Mouse (Mus musculus): ENCODE measurements around the gene Lancl3. TPM values are rescaled to one million over a fixed set of nuclear protein-coding genes. Genes with fewer than 3 reads are reported as not detected.

The Lancl3 gene
- polyA plus RNA-seq, 1 experiment from 2014 or later: 0.01 TPM

DNA sequence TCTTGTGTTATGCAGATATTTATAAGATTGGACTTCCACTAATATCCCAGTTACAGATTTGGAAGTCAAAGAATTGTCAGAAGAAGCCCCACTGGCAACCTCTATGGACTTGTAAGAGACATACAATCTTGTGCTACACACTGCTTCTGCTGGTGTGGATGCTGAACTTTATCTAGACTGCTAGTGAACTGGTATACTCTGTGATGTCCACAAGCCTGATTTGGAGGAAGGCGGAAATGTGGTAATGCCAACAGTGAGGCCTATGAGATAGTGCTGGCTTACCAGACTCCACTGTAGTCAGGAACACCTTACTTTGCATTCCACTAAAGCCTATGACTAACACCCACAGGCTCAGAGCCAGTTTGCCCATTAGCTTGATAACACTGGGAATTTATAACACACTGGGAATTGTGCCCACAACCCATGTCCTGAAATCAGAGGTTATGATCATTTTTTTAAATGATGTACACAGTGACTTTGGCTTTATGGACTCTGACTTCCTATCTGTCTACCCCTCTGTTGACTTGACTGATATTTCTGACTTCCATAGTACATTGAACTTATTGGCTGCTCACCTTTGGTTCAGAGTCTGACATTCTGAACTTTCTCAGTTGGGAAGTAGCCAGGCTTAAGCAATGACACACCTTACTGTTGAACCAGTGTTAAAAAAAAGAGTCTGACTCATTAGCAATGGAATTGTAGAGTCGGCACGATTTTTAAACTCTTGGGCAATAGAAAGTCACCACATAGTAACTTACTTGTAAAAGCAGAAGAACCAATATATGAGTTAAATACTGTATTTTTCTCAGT, 22.9 kb downstream of the Lancl3 start:
- CTCF ChIA-PET: interaction anchor here (0.7 to 1.4 kb wide), 3 partner anchors 9 to 17 kb away, joined by 3 to 4 read pairs (median 3); no protein-coding TSS in a partner anchor
- POLR2A ChIA-PET: no interaction called here
- H3K27me3 ChIP-seq: peaks cover 12% of the 10 kb centered on the region
- in situ Hi-C loops (cut with MboI; ENCODE audit: low pct_unique_long_range_greater_than_20kb): no loop called here
- TF ChIP-seq CTCF (IDR thresholded peaks at IDR 0.05): no peak
- peak; percentile 95 for ATAC-seq
- DNase-seq (ENCODE audit: low read depth, low spot score): peak; percentile 51

DNA sequence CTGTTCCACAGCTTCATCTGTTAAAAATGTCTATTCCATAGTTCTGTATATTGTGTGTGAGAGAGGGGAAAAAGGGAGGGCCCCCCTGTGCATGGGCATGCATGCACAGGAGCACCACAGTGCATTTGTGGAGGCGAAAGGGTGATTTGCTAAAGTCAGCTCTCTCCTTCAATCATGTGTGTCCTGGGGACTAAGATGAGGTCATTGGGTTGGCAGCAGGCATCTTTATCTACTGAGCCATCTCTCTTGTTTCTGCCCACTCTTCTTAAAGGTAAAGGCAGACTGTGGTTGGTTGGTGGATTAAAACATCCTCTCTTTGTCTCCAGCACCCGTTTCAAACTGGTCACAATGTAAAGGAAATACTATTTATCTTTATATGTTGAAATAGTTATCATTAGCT, 27.4 kb downstream of the Lancl3 start:
- CTCF ChIA-PET: interaction anchor here (1.1 kb wide), 1 partner anchor 10 kb away, joined by 3 read pairs; no protein-coding TSS in a partner anchor
- no peak for TF ChIP-seq CTCF (IDR thresholded peaks at IDR 0.05)
- in situ Hi-C loops (cut with MboI; ENCODE audit: low pct_unique_long_range_greater_than_20kb): no loop called here
- POLR2A ChIA-PET: no interaction called here
- ATAC-seq (no peak), DNase-seq (ENCODE audit: low read depth, low spot score) (no peak)
- peaks cover 3% of the 10 kb centered on the region for H3K27me3 ChIP-seq

DNA sequence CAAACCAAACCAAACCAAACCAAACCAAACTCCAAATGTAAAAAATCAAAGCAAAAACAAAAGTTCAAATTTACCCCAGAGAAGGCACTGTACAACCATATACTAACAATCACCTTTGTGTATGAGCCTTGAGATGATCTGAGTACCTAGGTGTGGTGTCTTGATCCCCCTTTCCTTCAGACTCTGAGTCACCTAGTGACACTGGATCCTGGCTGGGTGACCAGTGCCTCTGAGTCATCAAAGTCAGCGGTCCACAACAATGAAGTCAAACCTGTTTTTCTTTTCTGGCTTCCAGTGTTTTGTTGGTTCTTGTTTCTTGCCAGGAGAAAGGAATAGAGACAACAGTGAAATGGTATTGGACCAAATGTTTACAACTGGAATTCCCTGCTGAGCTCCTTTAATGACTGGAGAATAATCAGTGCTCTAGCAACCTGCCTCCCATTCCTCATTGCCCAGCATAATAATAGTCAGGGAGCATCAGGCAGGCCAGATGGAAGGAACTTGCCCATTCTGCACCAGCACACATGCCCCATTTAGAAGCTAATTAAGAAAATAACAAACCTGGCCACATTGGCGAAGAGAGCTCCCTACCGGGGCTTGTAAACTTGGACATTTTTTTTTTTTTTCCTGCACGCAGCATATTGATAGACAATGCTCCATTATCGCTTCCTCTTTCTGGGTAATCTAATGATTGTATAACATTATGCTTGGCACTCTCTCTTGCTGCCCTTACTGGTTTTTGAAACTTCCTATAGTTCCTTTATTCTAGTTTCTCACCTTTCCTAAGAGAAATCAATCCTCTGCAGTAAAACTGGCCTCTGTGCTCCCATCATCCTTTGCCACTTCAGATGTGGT, 41.3 kb downstream of the Lancl3 start:
- H3K27me3 ChIP-seq: peaks cover 9% of the 10 kb centered on the region
- ChIA-PET POLR2A (no interaction called here), CTCF (interaction anchor here (1.2 kb wide), 1 partner anchor 15 kb away, joined by 3 read pairs; no protein-coding TSS in a partner anchor)
- no peak for TF ChIP-seq CTCF (IDR thresholded peaks at IDR 0.05)
- peak; percentile 57 for ATAC-seq
- in situ Hi-C loops (cut with MboI; ENCODE audit: low pct_unique_long_range_greater_than_20kb): no loop called here
- no peak for DNase-seq (ENCODE audit: low read depth, low spot score)

DNA sequence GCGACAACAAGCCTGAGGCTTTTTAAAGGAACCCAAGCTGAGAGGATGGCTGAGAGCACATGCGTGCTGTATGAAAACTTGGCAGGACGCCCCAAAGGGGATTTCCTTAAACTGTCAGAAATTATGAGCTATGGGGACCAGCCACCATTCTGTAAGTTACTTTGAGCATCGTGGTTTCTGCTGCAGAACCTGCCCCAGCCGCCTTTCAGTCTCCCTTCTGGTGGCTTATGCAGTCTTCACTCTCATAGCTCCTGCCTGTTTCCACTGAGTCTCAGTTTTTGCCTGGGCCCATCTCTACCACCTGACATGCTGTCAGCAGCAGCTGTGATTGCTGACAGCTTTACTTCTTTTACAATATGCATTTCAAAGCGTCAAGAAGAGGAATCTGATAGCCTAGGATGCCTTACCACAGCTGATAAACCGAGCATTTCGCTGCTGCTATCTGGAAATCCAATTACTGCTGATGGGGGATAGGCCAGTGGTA, 43.7 kb downstream of the Lancl3 start:
- no peak for DNase-seq (ENCODE audit: low read depth, low spot score)
- ChIA-PET CTCF (no interaction called here), POLR2A (no interaction called here)
- in situ Hi-C loops (cut with MboI; ENCODE audit: low pct_unique_long_range_greater_than_20kb): no loop called here
- H3K27me3 ChIP-seq: peaks cover 13% of the 10 kb centered on the region
- no peak for TF ChIP-seq CTCF (IDR thresholded peaks at IDR 0.05)
- ATAC-seq: no peak

DNA sequence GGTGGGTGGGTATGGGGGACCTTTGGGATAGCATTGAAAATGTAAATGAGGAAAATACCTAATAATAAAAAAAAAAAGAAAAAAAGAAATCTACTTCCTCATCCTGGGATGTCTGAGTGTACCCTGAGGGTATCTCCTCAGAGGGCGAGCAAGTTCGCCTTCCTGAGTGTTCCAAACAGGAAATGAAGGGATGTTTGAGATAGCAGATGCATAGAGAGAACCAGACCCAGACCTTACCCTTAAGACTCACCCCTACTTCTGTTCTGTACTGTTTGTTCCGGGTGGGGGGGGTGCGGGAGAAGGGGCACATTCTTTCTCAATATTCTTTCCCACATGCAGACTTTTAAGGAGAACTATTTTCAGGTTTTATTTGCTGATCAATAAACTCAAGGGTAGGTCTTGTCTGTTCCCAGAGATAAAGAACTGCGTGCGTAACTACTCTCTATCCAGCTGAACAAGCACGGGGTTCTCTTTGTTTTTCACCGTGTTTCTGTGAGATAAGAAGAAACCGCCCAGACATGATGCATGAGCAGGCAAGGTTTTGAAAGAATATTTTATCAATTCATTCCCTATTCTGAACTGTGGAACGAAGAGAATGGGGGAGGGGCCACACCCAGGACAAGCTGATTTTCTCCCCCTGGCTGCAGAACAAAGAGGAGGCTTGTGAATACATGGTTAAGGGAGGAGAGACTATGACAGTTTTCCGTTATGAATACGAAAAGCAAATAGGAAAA, 45.1 kb downstream of the Lancl3 start:
- no peak for ATAC-seq
- peaks cover 18% of the 10 kb centered on the region for H3K27me3 ChIP-seq
- no peak for DNase-seq (ENCODE audit: low read depth, low spot score)
- CTCF ChIA-PET: no interaction called here
- no peak for TF ChIP-seq CTCF (IDR thresholded peaks at IDR 0.05)
- in situ Hi-C loops (cut with MboI; ENCODE audit: low pct_unique_long_range_greater_than_20kb): no loop called here
- POLR2A ChIA-PET: no interaction called here

DNA sequence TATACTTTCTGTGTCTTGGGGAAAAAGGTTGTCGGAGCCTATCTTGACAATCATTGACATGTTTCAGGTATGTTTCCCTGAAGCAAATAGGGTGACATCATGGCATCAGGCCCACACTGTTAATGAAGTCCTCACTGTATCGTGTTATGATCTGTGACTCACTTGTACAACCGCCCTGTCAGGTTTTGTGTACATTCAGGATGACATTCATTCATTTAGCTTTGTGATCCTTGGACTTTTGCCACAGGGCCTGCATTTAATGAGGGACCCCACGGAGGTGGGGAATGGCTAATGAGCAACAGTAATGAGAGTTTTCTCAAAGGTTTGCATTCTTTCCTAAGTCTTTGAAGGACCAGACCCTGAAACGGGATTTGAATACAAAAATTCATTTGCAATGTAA, 49.2 kb downstream of the Lancl3 start:
- DNase-seq (ENCODE audit: low read depth, low spot score) (no peak), ATAC-seq (no peak)
- H3K27me3 ChIP-seq: peaks cover 40% of the 10 kb centered on the region
- no peak for TF ChIP-seq CTCF (IDR thresholded peaks at IDR 0.05)
- ChIA-PET CTCF (no interaction called here), POLR2A (no interaction called here)
- in situ Hi-C loops (cut with MboI; ENCODE audit: low pct_unique_long_range_greater_than_20kb): no loop called here

DNA sequence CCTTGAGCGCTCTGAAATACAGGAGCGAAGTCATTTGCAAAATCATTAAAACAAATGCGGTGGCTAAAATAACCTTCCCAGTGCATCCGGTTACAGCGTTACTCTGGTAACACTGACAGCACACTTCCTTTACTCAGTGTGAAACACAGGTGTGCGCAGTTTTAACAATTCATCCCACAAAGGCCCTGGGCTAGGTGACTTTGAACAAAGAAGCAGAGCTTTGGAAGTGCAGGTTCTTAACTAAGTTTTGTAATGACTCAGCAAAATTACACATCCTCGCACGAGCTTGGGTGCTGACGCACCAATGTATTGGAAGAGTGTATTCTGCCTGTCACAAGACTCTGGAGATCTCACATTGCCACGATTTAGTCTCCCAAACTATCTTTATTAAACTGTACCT, 54.3 kb downstream of the Lancl3 start:
- DNase-seq (ENCODE audit: low read depth, low spot score) (no peak), ATAC-seq (no peak)
- no peak for TF ChIP-seq CTCF (IDR thresholded peaks at IDR 0.05)
- ChIA-PET POLR2A (no interaction called here), CTCF (no interaction called here)
- in situ Hi-C loops (cut with MboI; ENCODE audit: low pct_unique_long_range_greater_than_20kb): no loop called here
- H3K27me3 ChIP-seq: peaks cover 34% of the 10 kb centered on the region

DNA sequence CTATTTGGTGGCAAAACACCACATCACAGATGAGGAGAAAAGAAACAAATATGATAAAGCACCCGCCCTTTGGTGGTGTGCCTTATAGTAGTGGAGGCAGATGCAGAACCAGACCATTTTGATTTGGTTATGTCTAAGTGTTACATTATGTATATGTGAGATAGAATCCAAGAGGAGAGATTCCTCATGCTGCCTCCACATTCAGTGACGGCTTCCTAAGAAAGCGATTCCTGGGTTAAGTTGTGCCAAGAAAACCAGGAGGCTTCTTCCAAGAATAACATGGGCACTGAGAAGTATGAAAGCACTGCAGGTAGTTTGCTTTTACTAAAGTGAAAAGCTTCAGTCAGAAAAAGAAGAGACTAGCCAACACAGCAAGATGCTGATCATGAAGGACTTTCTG, 55.2 kb downstream of the Lancl3 start:
- peaks cover 38% of the 10 kb centered on the region for H3K27me3 ChIP-seq
- in situ Hi-C loops (cut with MboI; ENCODE audit: low pct_unique_long_range_greater_than_20kb): no loop called here
- ChIA-PET CTCF (no interaction called here), POLR2A (no interaction called here)
- TF ChIP-seq CTCF (IDR thresholded peaks at IDR 0.05): no peak
- no peak for ATAC-seq
- no peak for DNase-seq (ENCODE audit: low read depth, low spot score)

DNA sequence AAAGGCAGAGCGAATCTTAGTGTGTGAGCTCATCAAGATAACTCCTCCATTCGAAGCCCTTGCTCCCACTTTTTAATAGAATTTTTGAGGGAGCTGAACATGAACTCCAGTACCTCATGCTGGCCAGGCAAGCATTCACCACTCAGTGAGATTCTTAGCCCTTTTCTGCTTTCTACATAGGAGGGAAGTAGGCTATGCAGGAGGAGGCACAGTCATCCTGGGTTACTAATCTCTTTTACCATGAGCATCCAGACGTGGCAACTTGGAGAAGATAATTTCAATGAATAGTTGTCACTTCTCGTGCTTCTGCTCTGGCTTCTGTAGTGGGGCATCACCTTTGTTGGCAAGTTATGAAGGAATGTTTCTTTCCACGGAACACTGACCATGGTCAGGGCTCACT, 57.1 kb downstream of the Lancl3 start, which contains the start of gene Gm14862:
Gene Gm14862 (minus strand): TSS at position 134 of the 400 bp plus-strand sequence.
- DNase-seq (ENCODE audit: low read depth, low spot score): no peak
- H3K27me3 ChIP-seq: peaks cover 25% of the 10 kb centered on the region
- CTCF ChIA-PET: no interaction called here
- in situ Hi-C loops (cut with MboI; ENCODE audit: low pct_unique_long_range_greater_than_20kb): no loop called here
- ATAC-seq: peak; percentile 39
- TF ChIP-seq CTCF (IDR thresholded peaks at IDR 0.05): no peak
- POLR2A ChIA-PET: no interaction called here

DNA sequence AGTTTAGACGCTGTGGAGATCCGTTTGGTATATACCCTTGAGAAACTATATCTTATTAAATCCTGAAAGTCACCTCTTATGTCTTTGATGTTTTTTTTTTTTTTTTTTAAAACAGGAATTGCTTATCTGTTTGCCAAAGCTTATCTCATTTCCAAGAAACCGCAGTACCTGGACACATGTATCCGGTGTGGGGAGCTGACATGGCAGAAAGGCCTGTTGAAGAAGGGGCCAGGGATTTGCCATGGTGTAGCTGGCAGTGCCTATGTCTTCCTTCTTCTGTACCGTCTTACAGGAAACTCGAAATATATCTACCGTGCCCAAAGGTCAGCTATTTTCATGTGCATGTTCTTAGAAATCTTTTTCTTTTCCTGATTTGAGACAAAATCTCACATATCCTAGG, 58.1 kb downstream of the Lancl3 start:
- CTCF ChIA-PET: no interaction called here
- in situ Hi-C loops (cut with MboI; ENCODE audit: low pct_unique_long_range_greater_than_20kb): no loop called here
- POLR2A ChIA-PET: no interaction called here
- DNase-seq (ENCODE audit: low read depth, low spot score) (no peak), ATAC-seq (no peak)
- peaks cover 17% of the 10 kb centered on the region for H3K27me3 ChIP-seq
- TF ChIP-seq CTCF (IDR thresholded peaks at IDR 0.05): no peak

All from Patski (cell line).